Mouse (Mus musculus) MEL (cell line): Measurements from ENCODE around the gene Ift52.

ENCODE experiments used
- CTCF ChIP-seq, 3 experiments: IDR thresholded peaks in 2 of 3; conservative IDR thresholded peaks in 1 of 3; 2 replicates each; pipeline ENCODE4 v1.5.1; 2011 to 2012; ENCODE audit warnings: low read length in 3 of 3, low read depth in 2 of 3, mild to moderate bottlenecking in 2 of 3, improper control_type of control experiment in 1 of 3, inconsistent platforms in 1 of 3, mixed read lengths in 1 of 3, moderate library complexity in 1 of 3; ENCODE audit not compliant: control insufficient read depth in 1 of 3, insufficient read depth in 1 of 3, poor library complexity in 1 of 3, severe bottlenecking in 1 of 3
- ELF1 ChIP-seq: IDR thresholded peaks from 2 replicates; pipeline ENCODE4 v1.6.1; 2014; ENCODE audit warnings: low read depth, mild to moderate bottlenecking, inconsistent platforms, low read length, improper control_type of control experiment, moderate library complexity
- EP300 ChIP-seq, 2 experiments: IDR thresholded peaks; 2 replicates each; pipeline ENCODE4 v1.6.1; 2011; ENCODE audit warnings: improper control_type of control experiment in 2 of 2, low read length in 2 of 2, low read depth in 1 of 2, mild to moderate bottlenecking in 1 of 2
- MXI1 ChIP-seq: IDR thresholded peaks from 2 replicates; pipeline ENCODE4 v1.6.1; 2011; ENCODE audit warnings: mild to moderate bottlenecking, low read depth, low read length, improper control_type of control experiment
- POLR2A ChIP-seq, 2 experiments: IDR thresholded peaks; 2 replicates each; pipeline ENCODE4 v1.6.1; 2011 to 2012; ENCODE audit warnings: low read length in 2 of 2, mild to moderate bottlenecking in 2 of 2, control low read depth in 1 of 2, improper control_type of control experiment in 1 of 2, low read depth in 1 of 2, moderate library complexity in 1 of 2; ENCODE audit not compliant: control insufficient read depth in 1 of 2, insufficient read depth in 1 of 2, poor library complexity in 1 of 2
- POLR2AphosphoS2 ChIP-seq: IDR thresholded peaks from 2 replicates; pipeline ENCODE4 v1.6.1; 2011; ENCODE audit warnings: low read length, improper control_type of control experiment
- RCOR1 ChIP-seq: IDR thresholded peaks from 2 replicates; pipeline ENCODE4 v1.6.1; 2012; ENCODE audit warnings: low read depth, mild to moderate bottlenecking, inconsistent platforms, low read length, improper control_type of control experiment
- TBP ChIP-seq: IDR thresholded peaks from 2 replicates; pipeline ENCODE4 v1.8.0; 2011; ENCODE audit warnings: low read depth, low read length, improper control_type of control experiment
- UBTF ChIP-seq: IDR thresholded peaks from 2 replicates; pipeline ENCODE4 v1.6.1; 2012; ENCODE audit warnings: low read depth, mild to moderate bottlenecking, inconsistent platforms, low read length, improper control_type of control experiment, moderate library complexity, borderline replicate concordance; ENCODE audit not compliant: insufficient read depth
- USF1 ChIP-seq: IDR thresholded peaks from 2 replicates; pipeline ENCODE4 v1.6.1; 2014; ENCODE audit warnings: low read depth, mild to moderate bottlenecking, inconsistent platforms, low read length, improper control_type of control experiment, moderate library complexity

DNA sequence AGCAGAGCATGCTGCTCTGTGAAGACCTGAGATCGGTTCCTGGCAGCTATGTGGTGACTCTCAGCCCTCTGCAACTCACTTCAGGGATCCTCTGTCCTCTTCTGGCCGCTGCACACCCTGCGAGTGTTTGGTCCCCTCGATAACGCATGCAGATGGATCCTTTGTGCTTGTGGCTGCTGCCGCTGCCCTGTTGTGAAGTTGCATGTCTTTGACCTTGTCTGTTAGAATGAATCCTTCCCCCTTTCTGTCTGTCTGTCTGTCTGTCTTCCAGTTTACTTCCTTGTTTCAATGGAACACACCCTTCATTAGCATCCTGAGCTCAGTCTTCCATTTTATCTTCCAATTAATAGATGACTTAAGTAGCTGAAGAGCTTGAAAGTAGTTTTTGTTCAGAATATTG is 49.2 kb downstream of the Ift52 start:
- TF ChIP-seq CTCF (IDR thresholded peaks at IDR 0.05 in 2 of 3, conservative IDR thresholded peaks at IDR 0.05 in 1 of 3; ENCODE audit: control insufficient read depth in 1 of 3, insufficient read depth in 1 of 3, low read depth in 2 of 3, low read length in 3 of 3, poor library complexity in 1 of 3, severe bottlenecking in 1 of 3) (no peak), POLR2A (IDR thresholded peaks at IDR 0.05; ENCODE audit: control insufficient read depth in 1 of 2, insufficient read depth in 1 of 2, low read depth in 1 of 2, low read length in 2 of 2, poor library complexity in 1 of 2) (no peak), UBTF (no peak), USF1 (no peak), ELF1 (no peak), MXI1 (no peak), RCOR1 (no peak), TBP (no peak), EP300 (IDR thresholded peaks at IDR 0.05; ENCODE audit: low read depth in 1 of 2, low read length in 2 of 2) (no peak), POLR2AphosphoS2 (no peak)
